Mouse (Mus musculus) cerebellum, adult 18-20 months (tissue): ENCODE results near the gene Rad50.

ENCODE experiments used
- DNase-seq, 2 experiments: peaks; one replicate each; pipeline ENCODE4 v3.0.0; 2021

Rad50 gene

GRCm38 (mm10) chr11:53632122-53632733, 74.9 kb downstream of the Rad50 start:
- no peak for DNase-seq

- DNase-seq, result peak; percentile 78 to 83
Observed at GRCm38 (mm10) chr11:53627859-53628258, 79.3 kb downstream of the Rad50 start.

- DNase-seq, result no peak
Observed at GRCm38 (mm10) chr11:53626802-53627373, 80.2 kb downstream of the Rad50 start.

- no peak for DNase-seq
Observed at GRCm38 (mm10) chr11:53624124-53624523, 83.0 kb downstream of the Rad50 start.

DNA sequence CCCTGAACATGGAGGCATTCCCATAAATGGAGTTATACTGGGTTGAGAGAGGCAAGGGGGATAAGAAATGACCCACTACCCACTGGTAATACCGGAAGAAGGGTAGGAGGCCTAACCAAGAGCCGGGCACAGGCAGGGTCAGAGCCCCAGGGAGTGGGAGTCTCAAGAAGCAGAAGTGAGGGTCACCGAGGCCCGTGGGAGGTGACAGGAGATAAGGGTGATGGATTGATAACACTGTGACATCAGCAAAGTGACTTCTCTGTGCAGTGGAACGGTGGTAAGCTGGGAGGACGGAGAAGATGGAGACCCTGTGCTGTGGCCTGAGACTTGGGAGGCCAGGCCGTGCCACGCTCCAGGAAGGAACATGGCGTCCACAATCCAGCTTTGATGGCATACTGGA, 83.5 kb downstream of the Rad50 start:
- no peak for DNase-seq

GRCm38 (mm10) chr11:53622440-53622806, 84.7 kb downstream of the Rad50 start:
- no peak for DNase-seq

GRCm38 (mm10) chr11:53621582-53622439, 85.3 kb downstream of the Rad50 start:
- no peak for DNase-seq

- DNase-seq, result no peak
Observed at GRCm38 (mm10) chr11:53620094-53620493, 87.0 kb downstream of the Rad50 start.

DNA sequence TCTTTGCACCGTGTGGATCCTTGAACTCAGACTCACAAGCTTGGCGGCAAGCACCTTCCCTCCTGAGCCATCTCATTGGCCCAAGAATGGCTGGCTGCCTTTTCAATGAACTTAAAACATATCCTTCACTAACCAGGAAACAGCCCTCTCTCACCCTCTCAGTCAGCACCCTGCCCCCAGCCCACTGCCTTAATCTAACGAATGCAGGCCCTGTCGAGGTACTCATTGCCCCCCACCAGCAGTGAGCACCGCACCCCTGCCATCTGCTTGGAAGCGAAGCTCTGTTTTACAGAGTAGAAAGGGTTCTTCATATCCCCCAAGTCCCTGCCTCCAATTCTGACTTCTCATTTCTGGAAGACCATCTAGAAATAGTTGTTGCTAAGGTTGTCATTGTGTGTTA, 87.7 kb downstream of the Rad50 start:
- no peak for DNase-seq

DNA sequence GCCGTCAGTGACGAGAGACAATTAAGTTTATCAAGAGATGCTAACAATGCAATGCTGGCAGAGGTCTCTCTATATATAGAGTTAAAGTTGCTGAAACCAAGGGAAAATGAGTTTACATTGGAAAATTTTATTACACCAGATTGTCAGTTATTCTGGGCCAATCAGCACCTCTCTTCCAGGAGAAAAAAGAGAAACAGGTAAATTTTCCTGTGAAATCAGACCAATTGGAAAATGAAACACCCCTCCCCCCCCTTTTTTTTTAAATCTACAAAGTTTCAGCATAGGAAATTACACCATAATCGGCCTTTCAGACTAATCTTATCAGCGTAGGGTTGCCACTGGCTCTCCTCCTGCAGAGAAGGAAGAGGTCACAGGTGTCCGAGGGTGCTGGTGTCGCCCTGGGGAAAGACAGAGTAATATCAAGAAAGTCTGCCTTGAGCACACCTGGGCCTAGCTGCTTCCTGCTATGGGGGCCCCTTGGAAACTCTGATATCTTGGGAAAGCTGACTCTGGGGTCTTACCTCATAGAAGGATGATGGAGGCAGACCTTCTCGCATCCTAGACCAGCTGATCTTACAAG, 88.4 kb downstream of the Rad50 start, which contains the start of gene Il4:
Gene Il4, minus strand, starts transcription at position 51 of the 580 bp plus-strand sequence.
- no peak for DNase-seq

- DNase-seq, result no peak
Observed at GRCm38 (mm10) chr11:53617562-53618109, 89.5 kb downstream of the Rad50 start.

- DNase-seq, result no peak
Observed at GRCm38 (mm10) chr11:53616748-53617558, 90.2 kb downstream of the Rad50 start.

GRCm38 (mm10) chr11:53615575-53615974, 91.5 kb downstream of the Rad50 start:
- DNase-seq, result no peak

DNA sequence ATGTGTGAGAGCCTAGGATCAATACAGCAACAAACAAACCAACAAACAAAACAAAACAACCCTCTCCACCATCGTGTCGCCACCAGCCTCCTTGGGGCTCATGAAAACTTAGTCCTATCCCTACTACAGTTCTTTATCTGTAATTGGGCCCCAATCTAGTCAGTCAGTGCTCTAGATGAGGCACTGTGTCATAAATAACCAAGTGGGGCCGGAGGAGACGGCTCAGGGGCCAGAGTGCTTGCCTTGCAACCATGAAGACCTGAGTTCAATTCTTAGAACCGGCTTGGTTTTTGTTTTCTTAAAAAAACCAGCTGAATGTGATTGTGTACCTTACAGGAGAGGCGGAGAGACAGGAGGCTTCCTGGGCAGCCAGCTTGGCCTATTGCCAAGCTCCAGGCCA, 91.9 kb downstream of the Rad50 start:
- DNase-seq, result no peak

DNA sequence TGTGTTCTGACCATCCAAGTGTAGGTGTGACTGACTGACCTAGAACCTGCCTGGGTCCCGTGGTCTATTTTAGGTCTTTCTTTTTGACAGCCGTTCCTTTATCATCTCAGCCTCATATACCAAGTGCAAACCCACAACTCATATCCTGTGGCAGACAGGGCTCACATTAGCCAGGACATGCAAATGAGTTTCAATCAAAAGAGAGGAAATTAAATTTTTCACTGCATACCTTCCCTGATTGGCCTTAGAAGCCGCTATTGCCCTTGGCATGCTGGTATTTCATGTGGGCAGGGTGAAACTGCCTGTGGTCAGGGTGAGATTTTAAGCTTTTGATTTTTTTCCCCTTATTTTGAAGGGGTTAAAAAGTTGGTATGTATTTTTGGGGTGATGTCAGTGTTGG, 97.4 kb downstream of the Rad50 start:
- DNase-seq, result no peak

GRCm38 (mm10) chr11:53609231-53609630, 97.9 kb downstream of the Rad50 start:
- DNase-seq, result no peak

GRCm38 (mm10) chr11:53605609-53606008, 101.5 kb downstream of the Rad50 start:
- no peak for DNase-seq

DNA sequence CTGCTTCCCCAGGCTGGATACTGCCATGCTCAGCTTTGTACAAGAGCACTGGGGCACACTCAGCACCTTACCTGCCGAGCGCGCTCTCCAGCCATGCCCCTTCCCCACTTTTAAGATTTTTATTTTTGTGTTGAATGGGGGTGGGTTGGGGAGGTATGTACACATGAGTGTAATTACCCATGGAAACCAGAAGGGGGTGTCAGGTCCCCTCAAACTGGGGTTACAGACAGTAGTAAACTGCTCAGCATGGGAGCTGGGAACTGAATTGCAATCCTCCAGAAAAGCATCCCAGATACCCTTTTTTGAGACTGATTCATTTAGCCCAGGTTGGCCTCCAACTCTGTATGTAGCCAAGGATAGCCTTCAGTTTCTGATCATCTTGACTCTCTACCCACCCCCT, 102.1 kb downstream of the Rad50 start:
- no peak for DNase-seq
